Mouse (Mus musculus): Measurements from ENCODE around the gene Thbs3. TPM values are rescaled to one million over a fixed set of nuclear protein-coding genes. Genes with fewer than 3 reads are reported as not detected.

Thbs3 gene
- 10 to 100 TPM; 31.1 to 36.7 TPM for total RNA-seq (2021)
- long read RNA-seq, experiment 1, transcript Thbs3-201 (23 exons, 3,190 nt), result major isoform, 8 of 11 reads
- long read RNA-seq, experiment 1, partial matches to known transcripts, result 0 of 11 reads
- long read RNA-seq, experiment 1, other reads (novel, unspliced or antisense), result 3 of 11 reads
- long read RNA-seq, experiment 2, transcript Thbs3-201 (23 exons, 3,190 nt), result major isoform, 15 of 21 reads
- long read RNA-seq, experiment 2, partial matches to known transcripts, result 1 of 21 reads
- long read RNA-seq, experiment 2, other reads (novel, unspliced or antisense), result 4 of 21 reads

- DNase-seq (ENCODE audit: low spot score in 2 of 2), result no peak
Measured at GRCm38 (mm10) chr3:89214681-89215411, at the start of gene Thbs3. Thbs3 (plus strand) TSS chr3:89215180.

- no peak for DNase-seq (ENCODE audit: low spot score in 2 of 2)
Measured at GRCm38 (mm10) chr3:89165268-89165870, 49.6 kb upstream of the Thbs3 start.

- DNase-seq (ENCODE audit: low spot score in 2 of 2), result no peak
Measured at GRCm38 (mm10) chr3:89166945-89167344, 48.0 kb upstream of the Thbs3 start.

GRCm38 (mm10) chr3:89174844-89175243 lies 40.1 kb upstream of the Thbs3 start:
- no peak for DNase-seq (ENCODE audit: low spot score in 2 of 2)

GRCm38 (mm10) chr3:89175544-89175943 lies 39.4 kb upstream of the Thbs3 start:
- no peak for DNase-seq (ENCODE audit: low spot score in 2 of 2)

GRCm38 (mm10) chr3:89176421-89176820 lies 38.6 kb upstream of the Thbs3 start:
- no peak for DNase-seq (ENCODE audit: low spot score in 2 of 2)

GRCm38 (mm10) chr3:89177242-89178106 lies 37.5 kb upstream of the Thbs3 start, which contains the start of gene Scamp3:
Scamp3 (plus strand) TSS chr3:89177473.
- peak; percentile 57 to 76 for DNase-seq (ENCODE audit: low spot score in 2 of 2)

GRCm38 (mm10) chr3:89178107-89178385 lies 36.9 kb upstream of the Thbs3 start:
- no peak for DNase-seq (ENCODE audit: low spot score in 2 of 2)

GRCm38 (mm10) chr3:89179056-89179455 lies 35.9 kb upstream of the Thbs3 start:
- no peak for DNase-seq (ENCODE audit: low spot score in 2 of 2)

- DNase-seq (ENCODE audit: low spot score in 2 of 2), result no peak
Measured at GRCm38 (mm10) chr3:89181749-89182500, 33.1 kb upstream of the Thbs3 start.

GRCm38 (mm10) chr3:89182531-89183057 lies 32.4 kb upstream of the Thbs3 start:
- DNase-seq (ENCODE audit: low spot score in 2 of 2), result no peak

GRCm38 (mm10) chr3:89183058-89183958 lies 31.7 kb upstream of the Thbs3 start, which contains the start of gene Fam189b:
Fam189b (plus strand) TSS chr3:89183143.
- DNase-seq (ENCODE audit: low spot score in 2 of 2), result peak; percentile 62 to 74

GRCm38 (mm10) chr3:89183959-89184315 lies 31.0 kb upstream of the Thbs3 start:
- no peak for DNase-seq (ENCODE audit: low spot score in 2 of 2)

GRCm38 (mm10) chr3:89187197-89187596 lies 27.8 kb upstream of the Thbs3 start:
- no peak for DNase-seq (ENCODE audit: low spot score in 2 of 2)

GRCm38 (mm10) chr3:89187690-89188477 lies 27.1 kb upstream of the Thbs3 start:
- no peak for DNase-seq (ENCODE audit: low spot score in 2 of 2)

GRCm38 (mm10) chr3:89188478-89188875 lies 26.5 kb upstream of the Thbs3 start:
- no peak for DNase-seq (ENCODE audit: low spot score in 2 of 2)

- DNase-seq (ENCODE audit: low spot score in 2 of 2), result no peak
Measured at GRCm38 (mm10) chr3:89190436-89190835, 24.5 kb upstream of the Thbs3 start.

GRCm38 (mm10) chr3:89193351-89193750 lies 21.6 kb upstream of the Thbs3 start:
- DNase-seq (ENCODE audit: low spot score in 2 of 2), result no peak

- no peak for DNase-seq (ENCODE audit: low spot score in 2 of 2)
Measured at GRCm38 (mm10) chr3:89193853-89194252, 21.1 kb upstream of the Thbs3 start.
